Mouse (Mus musculus) kidney, postnatal 0 days (tissue): ENCODE results near the gene Esrrg. TPM values are rescaled to one million over a fixed set of nuclear protein-coding genes. Genes with fewer than 3 reads are reported as not detected.

Source experiments
- ATAC-seq: fragments of 200-750 bp; cut with Nextera tagmentation; replicated peaks from 2 replicates; pipeline ENCODE4 v1.8.0; 2017; ENCODE audit warnings: low read depth, moderate number of reproducible peaks, moderate TSS enrichment, moderate library complexity; ENCODE audit not compliant: low FRiP score
- DNase-seq: peaks from one replicate; pipeline ENCODE4 v3.0.0-alpha.2; 2016; ENCODE audit warnings: low spot score
- H3K27ac ChIP-seq: fragments of 300-500 bp; sonication (generic); 2 replicates; pipeline ENCODE4 v1.5.1; 2014; ENCODE audit warnings: mild to moderate bottlenecking
- H3K27me3 ChIP-seq: fragments of 300-500 bp; sonication (generic); 2 replicates; pipeline ENCODE4 v1.6.1; 2014; ENCODE audit warnings: low read length, mixed read lengths; ENCODE audit not compliant: insufficient read depth
- H3K36me3 ChIP-seq: fragments of 300-500 bp; sonication (generic); 2 replicates; pipeline ENCODE4 v1.6.1; 2014; ENCODE audit warnings: low read length, mixed read lengths; ENCODE audit not compliant: insufficient read depth
- H3K4me1 ChIP-seq: fragments of 300-500 bp; sonication (generic); replicated peaks from 2 replicates; pipeline ENCODE4 v1.6.1; 2014; ENCODE audit warnings: antibody characterized with exemption, low read length, mixed read lengths; ENCODE audit not compliant: insufficient read depth
- H3K4me2 ChIP-seq: fragments of 300-500 bp; sonication (generic); 2 replicates; pipeline ENCODE4 v1.6.1; 2014; ENCODE audit warnings: mild to moderate bottlenecking, low read length, moderate library complexity, mixed read lengths
- H3K4me3 ChIP-seq: fragments of 300-500 bp; sonication (generic); replicated peaks from 2 replicates; pipeline ENCODE4 v1.5.1; 2014; ENCODE audit warnings: low read depth, low read length
- H3K9ac ChIP-seq: fragments of 300-500 bp; sonication (generic); 2 replicates; pipeline ENCODE4 v1.6.1; 2014; ENCODE audit warnings: low read depth, low read length
- H3K9me3 ChIP-seq: fragments of 300-500 bp; sonication (generic); replicated peaks from 2 replicates; pipeline ENCODE4 v1.6.1; 2016; ENCODE audit warnings: low read length, inconsistent platforms, mixed read lengths
- CTCF ChIP-seq: IDR thresholded peaks from 2 replicates; pipeline ENCODE4 v1.5.1; 2016; ENCODE audit warnings: antibody characterized with exemption, low read depth, mild to moderate bottlenecking, moderate library complexity
- WGBS: fragments of 180-500 bp; shearing (Covaris S2); extraction: QIAGEN DNeasy Blood & Tissue Kit; methylation state at CpG from one replicate; pipeline ENCODE4 v1.1.7; 2014; 5-methylcytosine and 5-hydroxymethylcytosine counted together
- polyA plus RNA-seq: library from polyadenylated mRNA; unstranded; fragments of >200 nt; fragmentation: Nextera tagmentation; extraction: Ambion mirVana; gene quantifications from 2 replicates; pipeline ENCODE4 v1.2.1, GENCODE M21; 2015

Esrrg gene
- polyA plus RNA-seq, 1 experiment from 2014 or later = 26.0 TPM

GRCm38 (mm10) chr1:187997584-187998338 is 389.2 kb downstream of the Esrrg start:
- Histone ChIP-seq H3K9me3 (no peaks in the 10 kb centered on the region), H3K4me1 (no peaks in the 10 kb centered on the region), H3K36me3 (no peaks in the 10 kb centered on the region), H3K4me3 (peak overlapping the region; percentile 28), H3K4me2 (peak overlapping the region; percentile 66), H3K9ac (no peak overlapping the region), H3K27me3 (peaks cover 3% of the 10 kb centered on the region; the same call in 1 of the 2 replicates), H3K27ac (no peak overlapping the region)
- WGBS = 2% methylated on average over 39 of the region's 39 CpGs
- no peak for TF ChIP-seq CTCF
- peak; percentile 86; the same call in 1 of the 2 replicates for ATAC-seq
- peak; percentile 68 for DNase-seq

- H3K4me2 ChIP-seq = no peak overlapping the region
- DNase-seq (no peak), ATAC-seq (no peak)
- TF ChIP-seq CTCF = no peak
- no peaks in the 10 kb centered on the region for H3K9me3 ChIP-seq
- H3K4me1 ChIP-seq = no peaks in the 10 kb centered on the region
- H3K4me3 ChIP-seq = no peak overlapping the region
- peaks cover 3% of the 10 kb centered on the region; the same call in 1 of the 2 replicates for H3K27me3 ChIP-seq
- no peak overlapping the region for H3K27ac ChIP-seq
- WGBS = 71% methylated on average over 4 of the region's 4 CpGs
- H3K9ac ChIP-seq = no peak overlapping the region
- no peaks in the 10 kb centered on the region for H3K36me3 ChIP-seq
Measured at GRCm38 (mm10) chr1:187999121-187999520, 390.5 kb downstream of the Esrrg start.

DNA sequence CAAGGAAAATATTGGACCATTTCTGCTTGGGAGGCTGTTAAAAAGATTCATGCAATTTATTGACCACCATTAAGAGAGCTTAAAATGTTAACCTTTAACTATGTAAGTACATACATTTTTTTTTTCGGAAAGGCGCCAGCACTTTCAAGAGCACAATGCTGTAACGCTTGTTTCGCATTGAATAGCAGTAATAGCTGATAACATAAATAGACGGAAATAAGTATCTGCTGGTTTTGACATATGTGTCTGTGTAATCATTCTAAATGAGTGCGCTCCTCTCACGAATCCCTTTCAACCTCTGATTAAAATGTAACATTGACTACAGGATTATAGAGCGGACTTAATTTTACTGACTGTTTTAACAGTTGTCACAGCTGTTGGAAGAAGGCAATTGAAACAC is 391.6 kb downstream of the Esrrg start:
- no peak for ATAC-seq
- no peaks in the 10 kb centered on the region for H3K4me1 ChIP-seq
- no peak for TF ChIP-seq CTCF
- H3K4me2 ChIP-seq = peak overlapping the region; percentile 1; the same call in 1 of the 2 replicates
- H3K9ac ChIP-seq = no peak overlapping the region
- no peaks in the 10 kb centered on the region for H3K9me3 ChIP-seq
- H3K36me3 ChIP-seq = no peaks in the 10 kb centered on the region
- H3K4me3 ChIP-seq = no peak overlapping the region
- 61% methylated on average over 8 of the region's 8 CpGs for WGBS
- H3K27ac ChIP-seq = no peak overlapping the region
- peaks cover 3% of the 10 kb centered on the region; the same call in 1 of the 2 replicates for H3K27me3 ChIP-seq
- no peak for DNase-seq

DNA sequence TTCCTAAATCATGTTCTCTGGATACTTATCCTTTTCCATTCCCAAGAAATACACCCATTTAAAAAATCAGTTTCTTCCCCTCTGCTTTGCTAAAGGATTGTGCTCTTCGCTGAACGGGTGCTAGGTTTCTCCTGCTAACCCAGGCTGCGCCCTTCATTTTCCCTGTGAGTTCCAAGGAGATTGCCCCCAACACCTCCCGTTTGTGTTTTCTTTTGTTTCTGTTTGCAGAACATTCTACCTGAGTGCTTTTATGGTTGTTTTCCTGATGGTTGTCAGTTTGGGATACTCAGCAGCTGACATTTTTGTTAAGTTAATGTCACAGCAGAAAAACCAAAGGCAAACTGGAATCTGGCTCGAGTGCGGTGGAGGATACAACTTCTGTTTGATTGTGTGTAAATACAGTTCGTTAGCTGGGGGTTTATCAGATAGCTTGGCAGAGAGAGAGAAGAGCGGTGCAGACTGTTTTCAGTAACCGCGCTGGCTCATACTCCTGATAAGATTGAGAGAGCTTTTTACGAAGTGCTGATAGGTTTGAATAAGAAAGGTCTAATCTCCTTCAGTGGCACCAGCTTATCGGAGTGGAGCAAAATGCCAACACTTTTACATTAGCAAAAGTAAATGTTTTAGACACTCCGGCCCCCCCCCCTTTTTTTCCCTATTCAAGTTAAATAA is 398.4 kb downstream of the Esrrg start:
- H3K4me3 ChIP-seq = no peak overlapping the region
- no peak overlapping the region for H3K9ac ChIP-seq
- WGBS = 56% methylated on average over 13 of the region's 13 CpGs
- TF ChIP-seq CTCF = no peak
- DNase-seq = no peak
- H3K27ac ChIP-seq = no peak overlapping the region
- H3K4me2 ChIP-seq = no peak overlapping the region
- H3K36me3 ChIP-seq = no peaks in the 10 kb centered on the region
- no peak for ATAC-seq
- peaks cover 3% of the 10 kb centered on the region; the same call in 1 of the 2 replicates for H3K27me3 ChIP-seq
- no peaks in the 10 kb centered on the region for H3K4me1 ChIP-seq
- H3K9me3 ChIP-seq = no peaks in the 10 kb centered on the region

GRCm38 (mm10) chr1:188008476-188008875 is 399.9 kb downstream of the Esrrg start:
- no peaks in the 10 kb centered on the region for H3K9me3 ChIP-seq
- ATAC-seq (no peak), DNase-seq (no peak)
- H3K4me3 ChIP-seq = no peak overlapping the region
- H3K27me3 ChIP-seq = no peaks in the 10 kb centered on the region
- no peaks in the 10 kb centered on the region for H3K36me3 ChIP-seq
- no peaks in the 10 kb centered on the region for H3K4me1 ChIP-seq
- WGBS = 74% methylated on average over 13 of the region's 13 CpGs
- no peak overlapping the region for H3K4me2 ChIP-seq
- no peak for TF ChIP-seq CTCF
- H3K9ac ChIP-seq = no peak overlapping the region
- no peak overlapping the region for H3K27ac ChIP-seq

DNA sequence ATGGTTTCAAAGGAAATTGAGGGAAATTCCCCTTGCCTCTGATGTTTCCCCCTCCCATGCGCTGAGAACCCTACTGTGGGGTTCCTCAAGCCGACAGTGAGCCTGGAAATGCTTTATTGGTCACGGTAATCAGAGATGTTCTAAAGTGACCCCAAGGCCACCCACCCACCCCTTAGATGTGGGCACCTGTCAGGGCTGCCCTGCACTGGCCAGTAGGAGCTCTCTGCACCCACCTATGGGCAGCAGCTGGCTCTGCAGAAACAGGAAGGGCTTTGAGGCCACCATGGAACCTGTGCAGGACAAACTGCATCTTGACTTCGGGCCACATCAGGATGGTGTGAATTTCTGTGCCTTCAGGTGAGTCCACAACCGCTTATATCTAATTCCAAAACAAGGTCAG is 401.3 kb downstream of the Esrrg start:
- ATAC-seq (0 out of 2 replicates have a peak, but pooled peaks have one; percentile 17), DNase-seq (no peak)
- no peak overlapping the region for H3K4me2 ChIP-seq
- H3K9ac ChIP-seq = no peak overlapping the region
- H3K27me3 ChIP-seq = no peaks in the 10 kb centered on the region
- WGBS = 47% methylated on average over 5 of the region's 5 CpGs
- no peak overlapping the region for H3K4me3 ChIP-seq
- no peaks in the 10 kb centered on the region for H3K36me3 ChIP-seq
- H3K9me3 ChIP-seq = no peaks in the 10 kb centered on the region
- H3K27ac ChIP-seq = no peak overlapping the region
- no peaks in the 10 kb centered on the region for H3K4me1 ChIP-seq
- TF ChIP-seq CTCF = peak; percentile 23; the same call in 1 of the 2 replicates
